ENCODE assay signal across 8 mouse cellular contexts in the genomic region with DNA sequence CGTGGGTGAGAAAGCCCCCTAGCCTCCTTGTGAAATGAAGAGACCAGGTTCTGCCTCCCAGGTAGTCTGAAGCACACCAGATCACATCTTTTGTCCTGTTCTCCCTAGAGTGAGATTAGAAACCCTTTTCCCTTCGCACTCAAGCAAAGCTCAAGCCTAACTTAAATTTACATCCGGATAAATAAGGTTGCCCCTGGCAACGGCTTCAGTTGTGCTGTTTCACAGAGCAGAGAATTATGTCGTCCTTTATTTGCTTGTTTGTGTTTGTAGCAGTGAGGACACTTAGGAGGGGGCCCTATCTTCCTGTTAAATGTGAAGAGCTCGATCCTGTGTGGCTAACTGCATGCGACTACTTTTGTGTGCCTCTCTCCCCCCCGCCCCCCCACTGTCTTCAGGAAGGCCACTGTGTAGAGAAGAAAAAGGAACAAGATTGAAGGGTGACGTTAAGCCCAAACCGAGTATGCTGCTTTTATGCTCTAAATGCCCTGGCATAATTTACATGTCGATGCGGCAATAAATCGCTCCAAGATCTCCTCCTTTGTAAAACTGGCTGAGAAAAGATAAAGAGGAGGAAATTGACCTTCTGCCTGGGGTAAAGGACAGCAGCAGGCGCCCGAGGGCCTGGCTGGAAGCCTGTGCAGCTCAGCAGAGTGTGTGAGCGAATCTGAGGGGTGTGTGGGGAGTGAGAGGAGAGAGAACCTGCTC.
DNase-seq lines count a peak whose midpoint lies in the region; ATAC-seq and TF ChIP-seq lines count a peak whose summit lies in the region.

No protein-coding gene starts in this region.

- peaks cover 17% of the 10 kb centered on the region for H3K4me1 ChIP-seq in heart, embryonic 12.5 days (replicated peaks)
- peaks cover 55% of the 10 kb centered on the region for H3K4me1 ChIP-seq in hindbrain, embryonic 10.5 days (replicated peaks)
- peaks cover 61% of the 10 kb centered on the region for H3K4me1 ChIP-seq in limb, embryonic 10.5 days
- H3K4me1 ChIP-seq in thymus, adult 2 months (replicated peaks; ENCODE audit: control insufficient read depth, insufficient read depth, low read length), result no peaks in the 10 kb centered on the region
- H3K4me1 ChIP-seq in liver, embryonic 11.5 days (replicated peaks; ENCODE audit: control insufficient read depth, insufficient read depth, low read length), result no peaks in the 10 kb centered on the region

- no peak for TF ChIP-seq POLR2A in thymus, adult 2 months (IDR thresholded peaks at IDR 0.05; ENCODE audit: control insufficient read depth, extremely low read depth, insufficient read depth, low read length, poor library complexity)

- no peak overlapping the region for H3K4me2 ChIP-seq in heart, embryonic 12.5 days
- no peak overlapping the region for H3K4me2 ChIP-seq in liver, embryonic 11.5 days

- H3K27me3 ChIP-seq in heart, embryonic 12.5 days (replicated peaks), result peaks cover 11% of the 10 kb centered on the region; the same call in 1 of the 2 replicates
- H3K27me3 ChIP-seq in hindbrain, embryonic 10.5 days (ENCODE audit: insufficient read depth, poor library complexity, severe bottlenecking), result peaks cover 30% of the 10 kb centered on the region; the same call in 1 of the 2 replicates
- peaks cover 14% of the 10 kb centered on the region; the same call in 1 of the 2 replicates for H3K27me3 ChIP-seq in limb, embryonic 10.5 days (ENCODE audit: low read depth, poor library complexity, severe bottlenecking)
- no peaks in the 10 kb centered on the region for H3K27me3 ChIP-seq in thymus, adult 2 months (ENCODE audit: control insufficient read depth, insufficient read depth, low read length)
- H3K27me3 ChIP-seq in liver, embryonic 11.5 days (replicated peaks; ENCODE audit: control insufficient read depth, insufficient read depth, low read length), result no peaks in the 10 kb centered on the region

- WGBS in heart, embryonic 12.5 days, result 20% methylated on average over 16 of the region's 16 CpGs
- WGBS in hindbrain, embryonic 10.5 days, result 11% methylated on average over 16 of the region's 16 CpGs
- 11% methylated on average over 16 of the region's 16 CpGs for WGBS in limb, embryonic 10.5 days
- WGBS in thymus, adult 2 months, result 9% methylated on average over 16 of the region's 16 CpGs
- 21% methylated on average over 16 of the region's 16 CpGs for WGBS in liver, embryonic 11.5 days

- no peak for ATAC-seq in heart, embryonic 12.5 days (ENCODE audit: insufficient number of reproducible peaks, low FRiP score)
- ATAC-seq in liver, embryonic 11.5 days (replicated peaks; ENCODE audit: low FRiP score), result no peak

- no peaks in the 10 kb centered on the region for H3K36me3 ChIP-seq in heart, embryonic 12.5 days
- no peaks in the 10 kb centered on the region for H3K36me3 ChIP-seq in hindbrain, embryonic 10.5 days
- no peaks in the 10 kb centered on the region for H3K36me3 ChIP-seq in limb, embryonic 10.5 days
- H3K36me3 ChIP-seq in thymus, adult 2 months (ENCODE audit: control insufficient read depth, insufficient read depth, low read length), result no peaks in the 10 kb centered on the region
- no peaks in the 10 kb centered on the region for H3K36me3 ChIP-seq in liver, embryonic 11.5 days (ENCODE audit: control insufficient read depth, insufficient read depth, low read length)

- H3K9me3 ChIP-seq in heart, embryonic 12.5 days (replicated peaks), result no peaks in the 10 kb centered on the region
- no peaks in the 10 kb centered on the region for H3K9me3 ChIP-seq in hindbrain, embryonic 10.5 days
- no peaks in the 10 kb centered on the region for H3K9me3 ChIP-seq in limb, embryonic 10.5 days (replicated peaks)
- no peaks in the 10 kb centered on the region for H3K9me3 ChIP-seq in liver, embryonic 11.5 days (ENCODE audit: control insufficient read depth, low read length)

- H3K4me3 ChIP-seq in heart, embryonic 12.5 days, result no peak overlapping the region
- no peak overlapping the region for H3K4me3 ChIP-seq in hindbrain, embryonic 10.5 days
- H3K4me3 ChIP-seq in limb, embryonic 10.5 days, result no peak overlapping the region
- H3K4me3 ChIP-seq in thymus, adult 2 months (ENCODE audit: control insufficient read depth, insufficient read depth, low read length), result no peak overlapping the region
- no peak overlapping the region for H3K4me3 ChIP-seq in liver, embryonic 11.5 days (ENCODE audit: low read depth, low read length)

- DNase-seq in heart, adult 11 months, result peak; percentile 91
- peak; percentile 45 for DNase-seq in cerebellum, adult 8-10 months
- DNase-seq in hindbrain, embryonic 10.5 days (ENCODE audit: low spot score), result peak; percentile 34
- DNase-seq in limb, embryonic 10.5 days (ENCODE audit: low spot score), result peak; percentile 34
- no peak for DNase-seq in thymus, adult 2 months
- DNase-seq in liver, embryonic 11.5 days (ENCODE audit: low spot score), result no peak
- DNase-seq in left cerebral cortex, adult 18-20 months (ENCODE audit: low spot score in 2 of 2), result no peak

- no peak overlapping the region for H3K27ac ChIP-seq in heart, embryonic 12.5 days (ENCODE audit: poor library complexity, severe bottlenecking)
- peak overlapping the region; percentile 73 for H3K27ac ChIP-seq in hindbrain, embryonic 10.5 days
- peak overlapping the region; percentile 11; the same call in 1 of the 2 replicates for H3K27ac ChIP-seq in limb, embryonic 10.5 days
- no peak overlapping the region for H3K27ac ChIP-seq in thymus, adult 2 months (ENCODE audit: control insufficient read depth, insufficient read depth, low read length)
- H3K27ac ChIP-seq in liver, embryonic 11.5 days (ENCODE audit: low read depth, low read length), result no peak overlapping the region

- TF ChIP-seq CTCF in thymus, adult 2 months (IDR thresholded peaks at IDR 0.05; ENCODE audit: borderline replicate concordance, control insufficient read depth, extremely low read depth, insufficient read depth, low read length, poor library complexity), result no peak

- no peak overlapping the region for H3K9ac ChIP-seq in heart, embryonic 12.5 days
- H3K9ac ChIP-seq in liver, embryonic 11.5 days (ENCODE audit: low read depth, low read length), result no peak overlapping the region

Comparison
In these comparisons a context has a peak if more than half of its experiments do, and no peak if none do; other contexts are left out.
1. DNase-seq: peak in heart, adult 11 months (single experiment), cerebellum, adult 8-10 months (single experiment), hindbrain, embryonic 10.5 days (single experiment) and limb, embryonic 10.5 days (single experiment); none in thymus, adult 2 months (single experiment), liver, embryonic 11.5 days (single experiment) and left cerebral cortex, adult 18-20 months (0 of 2).
2. H3K27ac ChIP-seq: peak in hindbrain, embryonic 10.5 days (single experiment) and limb, embryonic 10.5 days (single experiment); none in heart, embryonic 12.5 days (single experiment), thymus, adult 2 months (single experiment) and liver, embryonic 11.5 days (single experiment).